Mouse (Mus musculus) retina, postnatal 1 day (tissue): Measurements from ENCODE around the gene Nectin2.
"Not testable (repeated sequence)": the region's sequence is repeated elsewhere in the genome, so short reads cannot be mapped to it uniquely, and the experiment has no call there.

Source experiments
- DNase-seq: peaks from one replicate; pipeline ENCODE4 v3.0.0-alpha.2; 2012

The Nectin2 gene

GRCm38 (mm10) chr7:19702859-19703555 is 47.3 kb downstream of the Nectin2 start:
- DNase-seq: no peak

GRCm38 (mm10) chr7:19701069-19701761 is 49.1 kb downstream of the Nectin2 start:
- peak; percentile 82 for DNase-seq

GRCm38 (mm10) chr7:19700299-19701068 is 49.8 kb downstream of the Nectin2 start:
- no peak for DNase-seq

GRCm38 (mm10) chr7:19699827-19700148 is 50.5 kb downstream of the Nectin2 start:
- no peak for DNase-seq

GRCm38 (mm10) chr7:19698907-19699826 is 51.1 kb downstream of the Nectin2 start, which contains the start of gene Apoe:
Apoe (minus strand) TSS chr7:19699188.
- DNase-seq: peak; percentile 79

- DNase-seq: peak; percentile 75
These were observed 52.1 kb downstream of the Nectin2 start for GRCm38 (mm10) chr7:19697949-19698906.

- no peak for DNase-seq
These were observed 53.9 kb downstream of the Nectin2 start for GRCm38 (mm10) chr7:19696336-19696873.

- DNase-seq: no peak
These were observed 54.4 kb downstream of the Nectin2 start for GRCm38 (mm10) chr7:19695881-19696280.

GRCm38 (mm10) chr7:19695213-19695594 is 55.1 kb downstream of the Nectin2 start:
- no peak for DNase-seq

GRCm38 (mm10) chr7:19694336-19695212 is 55.7 kb downstream of the Nectin2 start:
- DNase-seq: no peak

GRCm38 (mm10) chr7:19693421-19693820 is 56.9 kb downstream of the Nectin2 start:
- DNase-seq: peak; percentile 93

- no peak for DNase-seq
These were observed 58.1 kb downstream of the Nectin2 start, which contains the start of gene Apoc1 for GRCm38 (mm10) chr7:19691873-19692865. Apoc1 (minus strand) TSS chr7:19692660.

GRCm38 (mm10) chr7:19691434-19691833 is 58.8 kb downstream of the Nectin2 start:
- DNase-seq: no peak

- DNase-seq: no peak
These were observed 59.4 kb downstream of the Nectin2 start for GRCm38 (mm10) chr7:19690845-19691244.

- DNase-seq: no peak
These were observed 61.7 kb downstream of the Nectin2 start for GRCm38 (mm10) chr7:19688611-19689010.

GRCm38 (mm10) chr7:19688101-19688500 is 62.2 kb downstream of the Nectin2 start:
- no peak for DNase-seq

- DNase-seq: not testable (repeated sequence)
These were observed 63.2 kb downstream of the Nectin2 start for GRCm38 (mm10) chr7:19686927-19687583.

- no peak for DNase-seq
These were observed 63.8 kb downstream of the Nectin2 start for GRCm38 (mm10) chr7:19686521-19686920.
